Mouse (Mus musculus) erythroid progenitor cell, adult 5-6 weeks (primary cell): ENCODE measurements around the gene Mgll. TPM values are rescaled to one million over a fixed set of nuclear protein-coding genes. Genes with fewer than 3 reads are reported as not detected.

ENCODE experiments used
- ATAC-seq: replicated peaks from 2 replicates; pipeline ENCODE4 v1.8.0; 2016; ENCODE audit warnings: moderate number of reproducible peaks, mild to moderate bottlenecking, moderate TSS enrichment, inconsistent platforms; ENCODE audit not compliant: poor library complexity, low FRiP score, severe bottlenecking
- total RNA-seq, 2 experiments: library from RNA; stranded (forward) in 1 of 2; stranded (reverse) in 1 of 2; fragments of 150-400 nt in 1 of 2; fragments of 186-747, 209-891 nt in 1 of 2; gene quantifications; 2 replicates each; pipeline versions ENCODE4 v1.2.3 to v1.2.4; 2015 to 2017; ENCODE audit warnings: low replicate concordance in 2 of 2

The Mgll gene
- total RNA-seq, 2 experiments from 2014 or later: 92.5 to 114 TPM

GRCm38 (mm10) chr6:88764281-88764680 is 40.1 kb downstream of the Mgll start:
- no peak for ATAC-seq

GRCm38 (mm10) chr6:88767740-88768139 is 43.5 kb downstream of the Mgll start:
- ATAC-seq: no peak

- no peak for ATAC-seq
These were observed 45.5 kb downstream of the Mgll start for GRCm38 (mm10) chr6:88769723-88770122.

GRCm38 (mm10) chr6:88770300-88770904 is 46.2 kb downstream of the Mgll start:
- ATAC-seq: no peak

GRCm38 (mm10) chr6:88770981-88771380 is 46.8 kb downstream of the Mgll start:
- no peak for ATAC-seq

GRCm38 (mm10) chr6:88772041-88772440 is 47.8 kb downstream of the Mgll start:
- ATAC-seq: no peak

- no peak for ATAC-seq
These were observed 49.8 kb downstream of the Mgll start for GRCm38 (mm10) chr6:88774055-88774454.

GRCm38 (mm10) chr6:88775267-88775666 is 51.1 kb downstream of the Mgll start:
- no peak for ATAC-seq

- ATAC-seq: peak; percentile 90
These were observed 52.2 kb downstream of the Mgll start for GRCm38 (mm10) chr6:88776336-88776923.

- no peak for ATAC-seq
These were observed 52.8 kb downstream of the Mgll start for GRCm38 (mm10) chr6:88776964-88777363.

- ATAC-seq: no peak
These were observed 54.0 kb downstream of the Mgll start for GRCm38 (mm10) chr6:88778047-88778688.

- ATAC-seq: no peak
These were observed 55.5 kb downstream of the Mgll start for GRCm38 (mm10) chr6:88779755-88780154.

- ATAC-seq: 0 out of 2 replicates have a peak, but pooled peaks have one; percentile 7
These were observed 57.7 kb downstream of the Mgll start for GRCm38 (mm10) chr6:88781919-88782318.

- peak; percentile 93 for ATAC-seq
These were observed 58.8 kb downstream of the Mgll start for GRCm38 (mm10) chr6:88782981-88783397.

- no peak for ATAC-seq
These were observed 60.5 kb downstream of the Mgll start for GRCm38 (mm10) chr6:88784691-88785173.

GRCm38 (mm10) chr6:88785331-88785730 is 61.1 kb downstream of the Mgll start:
- ATAC-seq: no peak

GRCm38 (mm10) chr6:88785781-88786542 is 61.8 kb downstream of the Mgll start:
- ATAC-seq: no peak

GRCm38 (mm10) chr6:88786732-88787445 is 62.7 kb downstream of the Mgll start:
- no peak for ATAC-seq

GRCm38 (mm10) chr6:88787496-88787895 is 63.3 kb downstream of the Mgll start:
- no peak for ATAC-seq

- no peak for ATAC-seq
These were observed 64.0 kb downstream of the Mgll start for GRCm38 (mm10) chr6:88788219-88788618.
